Mouse (Mus musculus) MEL (cell line): ENCODE data around the gene Meig1. TPM values are rescaled to one million over a fixed set of nuclear protein-coding genes. Genes with fewer than 3 reads are reported as not detected.

Experiments
- DNase-seq: peaks from one replicate; pipeline ENCODE4 v3.0.0; 2011; ENCODE audit warnings: low read depth, low spot score
- H3K27ac ChIP-seq: 2 replicates; pipeline ENCODE4 v1.5.1; 2012; ENCODE audit warnings: low read depth, mild to moderate bottlenecking, control low read depth, low read length, moderate library complexity; ENCODE audit not compliant: control insufficient read depth
- H3K27me3 ChIP-seq, 2 experiments: fragments of 150-350 bp in 1 of 2; sonication (generic) in 1 of 2; 2 replicates each; pipeline ENCODE4 v1.6.1; 2012; ENCODE audit warnings: low read length in 2 of 2, mild to moderate bottlenecking in 2 of 2, improper control_type of control experiment in 1 of 2, moderate library complexity in 1 of 2; ENCODE audit not compliant: insufficient read depth in 2 of 2, control insufficient read depth in 1 of 2
- H3K36me3 ChIP-seq, 2 experiments: 2 replicates each; pipeline ENCODE4 v1.6.1; 2012 to 2014; ENCODE audit warnings: low read length in 2 of 2, improper control_type of control experiment in 1 of 2, inconsistent platforms in 1 of 2, mild to moderate bottlenecking in 1 of 2; ENCODE audit not compliant: insufficient read depth in 2 of 2, control insufficient read depth in 1 of 2
- H3K4me1 ChIP-seq, 2 experiments: fragments of 150-350 bp in 1 of 2; sonication (generic) in 1 of 2; 2 replicates each; pipeline ENCODE4 v1.6.1; 2012; ENCODE audit warnings: low read length in 2 of 2, improper control_type of control experiment in 1 of 2, mild to moderate bottlenecking in 1 of 2; ENCODE audit not compliant: insufficient read depth in 2 of 2, control insufficient read depth in 1 of 2
- H3K4me3 ChIP-seq, 2 experiments: fragments of 150-350 bp in 1 of 2; sonication (generic) in 1 of 2; 2 replicates each; pipeline ENCODE4 v1.5.1; 2012; ENCODE audit warnings: low read depth in 2 of 2, low read length in 2 of 2, mild to moderate bottlenecking in 2 of 2, moderate library complexity in 2 of 2, control low read depth in 1 of 2, improper control_type of control experiment in 1 of 2; ENCODE audit not compliant: control insufficient read depth in 1 of 2, insufficient read depth in 1 of 2
- H3K79me2 ChIP-seq: 2 replicates; pipeline ENCODE4 v1.6.1; 2012; ENCODE audit warnings: mild to moderate bottlenecking, low read length, moderate library complexity; ENCODE audit not compliant: control insufficient read depth, poor library complexity, insufficient read depth
- H3K9ac ChIP-seq: 2 replicates; pipeline ENCODE4 v1.6.1; 2012; ENCODE audit warnings: low read depth, mild to moderate bottlenecking, control low read depth, low read length, moderate library complexity; ENCODE audit not compliant: control insufficient read depth, poor library complexity, severe bottlenecking
- H3K9me3 ChIP-seq: fragments of 150-350 bp; sonication (generic); replicated peaks from 2 replicates; pipeline ENCODE4 v1.6.1; 2012; ENCODE audit warnings: mild to moderate bottlenecking, low read length, improper control_type of control experiment, moderate library complexity; ENCODE audit not compliant: insufficient read depth
- BHLHE40 ChIP-seq: IDR thresholded peaks from 2 replicates; pipeline ENCODE4 v1.6.1; 2012; ENCODE audit warnings: low read depth, mild to moderate bottlenecking, inconsistent platforms, low read length, improper control_type of control experiment, borderline replicate concordance
- CHD1 ChIP-seq: IDR thresholded peaks from 2 replicates; pipeline ENCODE4 v1.6.1; 2012; ENCODE audit warnings: low read depth, mild to moderate bottlenecking, inconsistent platforms, low read length, improper control_type of control experiment
- CHD2 ChIP-seq: IDR thresholded peaks from 2 replicates; pipeline ENCODE4 v1.6.1; 2011; ENCODE audit warnings: low read length, improper control_type of control experiment
- CTCF ChIP-seq, 3 experiments: IDR thresholded peaks in 2 of 3; conservative IDR thresholded peaks in 1 of 3; 2 replicates each; pipeline ENCODE4 v1.5.1; 2011 to 2012; ENCODE audit warnings: low read length in 3 of 3, low read depth in 2 of 3, mild to moderate bottlenecking in 2 of 3, improper control_type of control experiment in 1 of 3, inconsistent platforms in 1 of 3, mixed read lengths in 1 of 3, moderate library complexity in 1 of 3; ENCODE audit not compliant: control insufficient read depth in 1 of 3, insufficient read depth in 1 of 3, poor library complexity in 1 of 3, severe bottlenecking in 1 of 3
- ETS1 ChIP-seq: IDR thresholded peaks from 2 replicates; pipeline ENCODE4 v1.6.1; 2012; ENCODE audit warnings: low read depth, mild to moderate bottlenecking, inconsistent platforms, low read length, improper control_type of control experiment, moderate library complexity
- GABPA ChIP-seq: IDR thresholded peaks from 2 replicates; pipeline ENCODE4 v1.6.1; 2012; ENCODE audit warnings: low read depth, mild to moderate bottlenecking, inconsistent platforms, low read length, improper control_type of control experiment, moderate library complexity
- GATA1 ChIP-seq: IDR thresholded peaks from 2 replicates; pipeline ENCODE4 v1.6.1; 2011; ENCODE audit warnings: low read depth, low read length, improper control_type of control experiment
- JUND ChIP-seq: IDR thresholded peaks from 2 replicates; pipeline ENCODE4 v1.6.1; 2011; ENCODE audit warnings: low read depth, mild to moderate bottlenecking, improper control_type of control experiment, low read length
- KAT2A ChIP-seq: conservative IDR thresholded peaks from 2 replicates; pipeline ENCODE4 v1.6.1; 2012; ENCODE audit warnings: low read depth, low read length, improper control_type of control experiment, inconsistent platforms
- MAX ChIP-seq: IDR thresholded peaks from 2 replicates; pipeline ENCODE4 v1.6.1; 2011; ENCODE audit warnings: low read length, improper control_type of control experiment
- MEF2A ChIP-seq: IDR thresholded peaks from 2 replicates; pipeline ENCODE4 v1.6.1; 2014; ENCODE audit warnings: low read depth, mild to moderate bottlenecking, inconsistent platforms, low read length, improper control_type of control experiment; ENCODE audit not compliant: poor library complexity, insufficient replicate concordance, severe bottlenecking; ENCODE audit errors: extremely low read depth
- MXI1 ChIP-seq: IDR thresholded peaks from 2 replicates; pipeline ENCODE4 v1.6.1; 2011; ENCODE audit warnings: mild to moderate bottlenecking, low read depth, low read length, improper control_type of control experiment
- MYB ChIP-seq: IDR thresholded peaks from 2 replicates; pipeline ENCODE4 v1.6.1; 2011; ENCODE audit warnings: mild to moderate bottlenecking, low read depth, low read length, improper control_type of control experiment
- MYC ChIP-seq: IDR thresholded peaks from 2 replicates; pipeline ENCODE4 v1.6.1; 2011; ENCODE audit warnings: low read depth, mild to moderate bottlenecking, low read length, improper control_type of control experiment, moderate library complexity
- NRF1 ChIP-seq: IDR thresholded peaks from 2 replicates; pipeline ENCODE4 v1.6.1; 2014; ENCODE audit warnings: low read depth, mild to moderate bottlenecking, inconsistent platforms, low read length, improper control_type of control experiment, moderate library complexity; ENCODE audit not compliant: poor library complexity, insufficient read depth, severe bottlenecking
- POLR2A ChIP-seq, 2 experiments: IDR thresholded peaks; 2 replicates each; pipeline ENCODE4 v1.6.1; 2011 to 2012; ENCODE audit warnings: low read length in 2 of 2, mild to moderate bottlenecking in 2 of 2, control low read depth in 1 of 2, improper control_type of control experiment in 1 of 2, low read depth in 1 of 2, moderate library complexity in 1 of 2; ENCODE audit not compliant: control insufficient read depth in 1 of 2, insufficient read depth in 1 of 2, poor library complexity in 1 of 2
- POLR2AphosphoS2 ChIP-seq: IDR thresholded peaks from 2 replicates; pipeline ENCODE4 v1.6.1; 2011; ENCODE audit warnings: low read length, improper control_type of control experiment
- RCOR1 ChIP-seq: IDR thresholded peaks from 2 replicates; pipeline ENCODE4 v1.6.1; 2012; ENCODE audit warnings: low read depth, mild to moderate bottlenecking, inconsistent platforms, low read length, improper control_type of control experiment
- SMC3 ChIP-seq: IDR thresholded peaks from 2 replicates; pipeline ENCODE4 v1.6.1; 2011; ENCODE audit warnings: low read depth, low read length, improper control_type of control experiment
- TBP ChIP-seq: IDR thresholded peaks from 2 replicates; pipeline ENCODE4 v1.8.0; 2011; ENCODE audit warnings: low read depth, low read length, improper control_type of control experiment
- UBTF ChIP-seq: IDR thresholded peaks from 2 replicates; pipeline ENCODE4 v1.6.1; 2012; ENCODE audit warnings: low read depth, mild to moderate bottlenecking, inconsistent platforms, low read length, improper control_type of control experiment, moderate library complexity, borderline replicate concordance; ENCODE audit not compliant: insufficient read depth
- ZC3H11A ChIP-seq: IDR thresholded peaks from 2 replicates; pipeline ENCODE4 v1.6.1; 2012; ENCODE audit warnings: low read depth, mild to moderate bottlenecking, inconsistent platforms, low read length, improper control_type of control experiment
- ZKSCAN1 ChIP-seq: IDR thresholded peaks from 2 replicates; pipeline ENCODE4 v1.6.1; 2012; ENCODE audit warnings: low read depth, mild to moderate bottlenecking, inconsistent platforms, low read length, improper control_type of control experiment, moderate library complexity
- ZNF384 ChIP-seq: IDR thresholded peaks from 2 replicates; pipeline ENCODE4 v1.6.1; 2012; ENCODE audit warnings: low read depth, mild to moderate bottlenecking, inconsistent platforms, low read length, improper control_type of control experiment
- polyA plus RNA-seq, 2 experiments: library from polyadenylated mRNA; stranded (reverse) in 1 of 2; unstranded in 1 of 2; fragments of >175 nt in 1 of 2; fragments of >200 nt in 1 of 2; gene quantifications; 2 replicates each; pipeline versions ENCODE4 v1.2.1 to v1.2.4; 2012; ENCODE audit warnings: low replicate concordance in 2 of 2, low read depth in 1 of 2; ENCODE audit not compliant: insufficient read length in 2 of 2, insufficient read depth in 1 of 2, missing spikeins in 1 of 2
- total RNA-seq: library from RNA; depleted of rRNA; stranded (reverse); fragments of 300-350 nt; gene quantifications from 2 replicates; pipeline ENCODE4 v1.2.3, GENCODE M21; 2012

Meig1 gene
- total and polyA plus RNA-seq, 3 experiments: not detected

DNA sequence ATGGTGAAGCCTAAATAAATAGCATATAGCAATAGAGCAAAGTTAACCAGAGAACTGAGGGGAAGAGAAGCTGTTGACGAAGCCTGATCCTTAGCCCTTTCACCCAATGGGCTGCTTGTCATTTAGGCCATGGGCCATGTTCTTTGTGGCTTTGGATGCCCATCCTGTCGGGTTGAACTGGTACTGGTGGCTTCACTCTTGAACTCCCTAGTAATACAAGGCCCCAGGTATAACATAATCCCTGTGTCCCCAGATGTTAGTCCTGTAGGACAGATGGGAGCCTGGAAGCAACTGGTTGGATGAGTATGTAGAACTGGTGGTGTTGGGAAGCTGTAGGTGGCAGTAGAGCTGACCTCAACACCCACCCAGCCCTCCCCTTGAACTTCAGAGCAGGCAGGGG, 30.5 kb downstream of the Meig1 start:
- Histone ChIP-seq H3K4me3 (no peak overlapping the region), H3K27me3 (no peaks in the 10 kb centered on the region; a peak in 1 of 4 replicates), H3K27ac (no peak overlapping the region), H3K4me1 (no peaks in the 10 kb centered on the region), H3K36me3 (no peaks in the 10 kb centered on the region), H3K9ac (no peak overlapping the region), H3K9me3 (no peaks in the 10 kb centered on the region), H3K79me2 (no peaks in the 10 kb centered on the region)
- TF ChIP-seq POLR2A (IDR thresholded peaks at IDR 0.05; ENCODE audit: control insufficient read depth in 1 of 2, insufficient read depth in 1 of 2, low read depth in 1 of 2, low read length in 2 of 2, poor library complexity in 1 of 2): no peak
- no peak for TF ChIP-seq MYC
- no peak for TF ChIP-seq SMC3
- TF ChIP-seq ETS1: no peak
- no peak for TF ChIP-seq CHD1
- no peak for TF ChIP-seq MYB
- no peak for TF ChIP-seq ZKSCAN1
- no peak for TF ChIP-seq ZNF384
- no peak for TF ChIP-seq MAX
- TF ChIP-seq MXI1: no peak
- no peak for TF ChIP-seq NRF1
- no peak for TF ChIP-seq KAT2A
- TF ChIP-seq CTCF (IDR thresholded peaks at IDR 0.05 in 2 of 3, conservative IDR thresholded peaks at IDR 0.05 in 1 of 3; ENCODE audit: control insufficient read depth in 1 of 3, insufficient read depth in 1 of 3, low read depth in 2 of 3, low read length in 3 of 3, poor library complexity in 1 of 3, severe bottlenecking in 1 of 3): no peak
- TF ChIP-seq GABPA: no peak
- no peak for TF ChIP-seq BHLHE40
- no peak for TF ChIP-seq POLR2AphosphoS2
- no peak for TF ChIP-seq GATA1
- DNase-seq: no peak

DNA sequence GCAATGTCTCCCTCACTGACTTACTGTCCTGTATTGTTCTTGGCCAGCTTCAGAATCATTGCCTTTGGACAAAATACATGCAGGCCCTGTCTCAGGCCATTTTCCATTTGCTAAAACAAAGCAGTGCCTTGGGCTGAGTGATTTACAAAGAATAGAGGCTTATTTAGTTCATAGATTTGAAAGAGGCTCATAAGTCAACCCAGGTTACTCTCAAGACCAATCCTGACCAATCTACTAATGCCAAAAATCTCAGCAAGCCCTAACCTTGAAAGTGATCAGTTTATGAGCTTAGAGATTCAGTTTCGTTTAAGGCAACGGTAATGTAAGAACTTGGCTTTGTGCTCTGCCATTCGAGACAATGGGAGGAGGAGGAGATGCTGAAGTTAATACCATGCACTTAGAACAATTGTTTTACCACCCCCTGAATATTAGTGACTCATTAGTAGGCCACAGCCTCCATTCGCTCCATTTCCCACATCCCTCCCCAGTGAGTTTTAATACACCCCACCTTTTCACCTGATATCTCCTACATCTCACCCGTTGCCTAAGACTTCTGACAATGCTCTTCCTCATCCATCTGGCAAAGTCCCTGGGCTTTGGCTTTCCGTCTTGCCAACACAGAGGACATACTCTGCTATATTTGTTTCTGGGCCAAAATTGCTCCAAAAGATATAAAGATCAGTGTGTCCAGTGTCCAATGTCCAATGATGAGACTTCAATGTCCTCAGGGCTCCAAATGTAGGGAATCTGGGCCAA, 35.2 kb downstream of the Meig1 start:
- Histone ChIP-seq H3K4me1 (no peaks in the 10 kb centered on the region), H3K27ac (no peak overlapping the region), H3K79me2 (no peaks in the 10 kb centered on the region), H3K36me3 (no peaks in the 10 kb centered on the region), H3K9ac (no peak overlapping the region), H3K4me3 (no peak overlapping the region), H3K9me3 (no peaks in the 10 kb centered on the region; the same call in 1 of the 2 replicates), H3K27me3 (peaks cover 0 to 1% of the 10 kb centered on the region in 2 experiments; a peak in 1 of 4 replicates)
- no peak for DNase-seq
- TF ChIP-seq TBP (no peak), RCOR1 (no peak), CHD2 (no peak), ZC3H11A (no peak), UBTF (no peak), ETS1 (no peak), MEF2A (no peak), JUND (no peak)
